Mouse (Mus musculus) spleen, embryonic (tissue): ENCODE measurements around the gene Rpgrip1l.

Experiments used
- CTCF ChIA-PET: fragments of 350-600 bp; sonication (Branson Sonifier 250); formaldehyde crosslinking; loops from one replicate; lab custom pipeline; 2022; lab: Charles Lee

Gene Rpgrip1l

DNA sequence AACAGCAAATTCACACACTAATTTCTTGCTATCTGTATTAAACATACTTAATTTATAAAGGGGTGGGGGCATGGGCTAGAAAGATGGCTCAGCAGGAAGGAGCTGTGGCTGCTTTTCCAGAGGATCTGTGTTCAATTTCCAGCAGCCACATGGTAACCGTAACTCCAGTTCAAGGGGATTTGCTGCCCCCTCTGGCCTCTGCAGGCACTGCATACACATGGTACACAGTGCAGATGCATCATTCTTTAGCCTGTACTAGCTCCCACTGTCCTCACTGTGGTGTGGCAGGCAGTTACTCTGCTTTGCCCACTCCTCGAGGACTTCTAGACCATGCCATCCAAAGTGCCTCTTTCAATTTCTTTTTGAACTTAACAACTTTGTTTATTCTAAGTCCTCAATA lies 36.7 kb downstream of the Rpgrip1l start:
- CTCF ChIA-PET: interaction anchor here (0.6 kb wide), 1 partner anchor 91 kb away, joined by 5 read pairs; no protein-coding TSS in a partner anchor

DNA sequence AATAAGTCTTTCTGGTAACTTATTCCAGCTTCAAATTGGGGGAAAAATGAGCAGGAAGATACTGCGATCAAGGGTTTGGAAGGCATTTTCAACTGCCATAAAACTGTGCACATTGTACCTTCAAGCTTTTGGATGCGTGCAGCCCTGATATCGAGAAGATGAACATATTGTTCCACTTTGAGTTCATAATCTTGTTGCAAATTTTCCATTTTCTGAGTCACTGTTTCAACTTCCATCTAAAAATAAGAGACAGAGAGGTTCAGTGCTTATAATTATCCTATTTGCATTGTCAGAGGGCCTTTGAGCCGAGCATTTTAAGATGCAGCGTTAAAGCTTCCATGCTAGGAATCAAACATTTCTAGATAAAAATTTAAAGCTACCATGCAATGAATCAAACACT lies 39.6 kb downstream of the Rpgrip1l start:
- CTCF ChIA-PET: no interaction called here

DNA sequence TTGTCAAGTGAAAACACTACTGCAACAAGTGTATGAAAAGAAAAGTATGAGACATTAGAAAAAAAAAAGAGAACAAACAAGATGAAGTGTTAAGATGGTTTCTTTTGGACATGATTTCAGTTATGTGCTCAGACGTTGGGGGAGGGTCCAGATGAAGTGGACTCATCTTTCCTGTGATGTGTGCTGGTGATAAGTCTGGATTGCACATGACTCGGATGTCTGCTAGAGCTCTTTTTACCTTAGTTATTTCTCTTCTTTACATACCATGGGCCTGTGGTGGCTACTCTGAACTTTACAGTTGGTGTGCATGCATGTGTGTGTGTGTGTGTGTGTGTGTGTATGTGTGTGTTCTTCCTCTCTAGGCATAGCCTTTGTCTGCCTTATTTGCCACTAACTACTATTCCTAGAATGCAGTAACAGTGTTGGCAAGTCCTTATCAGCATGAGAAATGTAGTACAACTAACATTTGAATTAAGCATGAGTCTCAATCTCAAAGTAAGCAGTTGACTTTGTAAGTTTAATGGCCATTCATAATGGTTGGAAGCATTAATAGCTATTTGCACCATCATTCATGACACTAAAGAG lies 43.6 kb downstream of the Rpgrip1l start:
- CTCF ChIA-PET: no interaction called here

DNA sequence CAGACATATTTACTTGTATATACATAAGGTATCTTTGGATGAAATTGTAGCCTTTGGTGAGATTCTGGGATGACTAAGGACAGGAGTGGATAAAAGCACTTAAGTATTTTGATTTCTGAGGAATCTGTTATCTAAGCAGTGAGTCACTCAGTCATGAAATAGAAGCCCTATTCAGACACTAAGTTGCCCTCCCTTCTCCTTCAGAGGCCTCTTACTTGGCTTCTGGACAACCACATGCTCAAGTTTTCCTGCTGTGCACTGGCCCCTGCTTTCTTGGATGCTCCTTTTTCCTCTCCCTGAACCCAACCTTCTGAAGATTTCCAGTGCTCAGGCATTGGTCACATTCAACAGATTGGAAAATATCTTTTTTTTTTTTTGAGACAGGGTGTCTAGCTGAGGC lies 48.5 kb downstream of the Rpgrip1l start:
- CTCF ChIA-PET: no interaction called here

DNA sequence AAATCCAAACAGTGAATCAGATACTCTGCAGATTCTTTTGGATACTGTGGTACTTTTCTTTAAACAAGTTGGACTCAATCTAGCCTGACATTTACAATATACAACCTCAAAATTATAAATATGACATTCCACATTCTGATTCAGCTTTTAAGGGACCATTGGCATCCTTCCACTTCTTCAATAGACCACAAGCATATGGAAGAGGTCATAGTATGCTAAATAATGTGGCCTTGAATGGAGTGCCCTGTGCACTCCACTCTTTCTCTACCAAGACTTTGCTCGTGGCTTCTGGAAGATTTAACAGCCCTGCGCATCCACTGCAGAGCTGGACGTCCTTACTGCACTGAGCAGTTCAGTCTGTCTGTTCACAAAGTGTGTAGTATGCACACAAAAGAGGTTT lies 49.1 kb downstream of the Rpgrip1l start:
- CTCF ChIA-PET: no interaction called here

DNA sequence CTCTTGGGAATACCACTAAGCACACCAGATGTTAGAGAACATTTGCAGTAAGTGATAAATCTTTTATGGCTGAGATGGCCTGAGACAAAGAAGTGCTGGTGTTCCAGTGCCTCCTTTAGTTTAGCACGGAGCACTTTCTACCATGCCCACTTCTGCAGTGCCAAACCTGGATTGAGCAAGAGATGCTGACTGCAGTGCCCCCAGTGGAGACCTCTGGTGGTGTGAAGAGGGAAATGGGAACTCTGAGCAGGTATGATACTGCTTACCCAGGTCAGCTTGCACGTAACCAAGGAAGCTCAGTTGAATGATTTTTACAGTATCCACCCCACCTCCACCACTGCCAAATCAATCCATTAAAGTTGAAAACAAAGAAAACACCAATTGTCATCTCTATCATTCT lies 51.5 kb downstream of the Rpgrip1l start:
- CTCF ChIA-PET: interaction anchor here (0.6 kb wide), 1 partner anchor 1565 kb away, joined by 4 read pairs; no protein-coding TSS in a partner anchor

DNA sequence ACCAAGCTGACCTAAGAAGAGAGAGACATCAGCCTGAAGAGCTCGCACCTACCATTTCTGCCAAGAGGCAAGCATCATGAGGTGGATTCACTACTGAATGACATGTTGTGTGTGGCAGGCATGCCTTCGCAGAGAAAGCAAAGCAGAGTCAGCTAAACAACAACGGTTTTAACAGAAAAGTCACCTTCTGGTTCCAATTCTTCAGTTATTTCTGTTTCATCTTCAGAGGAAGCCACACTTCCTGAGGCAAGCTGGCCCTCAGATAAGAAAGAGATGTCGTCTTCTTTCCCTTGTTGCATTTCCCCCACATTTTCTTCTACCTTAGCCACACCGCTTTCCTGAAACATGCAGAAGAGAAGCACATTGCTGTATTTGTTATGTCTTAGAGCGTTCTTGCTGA lies 62.1 kb downstream of the Rpgrip1l start:
- CTCF ChIA-PET: no interaction called here

DNA sequence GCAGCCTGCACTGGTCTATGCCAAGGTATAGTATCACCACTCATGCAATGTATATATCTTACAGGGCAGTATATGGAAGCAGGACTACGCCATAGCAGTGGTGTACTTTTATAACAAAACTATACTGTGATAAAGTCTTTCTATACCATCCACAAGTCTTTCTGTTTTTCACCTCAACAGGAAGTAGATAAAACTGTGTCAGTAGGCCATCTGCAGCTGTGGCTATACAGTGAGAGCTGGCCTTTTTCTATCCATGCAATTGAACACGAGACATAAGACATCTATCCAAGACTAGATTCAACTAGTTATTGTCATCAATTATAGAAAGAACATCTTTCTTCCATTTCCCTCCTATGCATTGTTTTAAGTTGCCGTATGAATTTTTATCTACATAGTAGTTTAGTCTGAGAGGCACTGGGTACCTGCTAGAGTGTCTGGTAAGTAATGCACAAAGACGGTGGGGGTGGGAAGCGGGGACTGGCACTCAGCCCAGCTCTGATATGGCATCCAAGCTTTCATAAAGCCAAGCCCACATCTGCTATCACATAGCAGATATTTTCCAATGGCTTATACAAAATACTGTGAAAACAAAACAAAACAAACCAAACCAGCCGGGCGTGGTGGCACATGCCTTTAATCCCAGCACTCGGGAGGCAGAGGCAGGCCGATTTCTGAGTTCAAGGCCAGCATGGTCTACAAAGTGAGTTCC lies 63.1 kb downstream of the Rpgrip1l start:
- CTCF ChIA-PET: no interaction called here

DNA sequence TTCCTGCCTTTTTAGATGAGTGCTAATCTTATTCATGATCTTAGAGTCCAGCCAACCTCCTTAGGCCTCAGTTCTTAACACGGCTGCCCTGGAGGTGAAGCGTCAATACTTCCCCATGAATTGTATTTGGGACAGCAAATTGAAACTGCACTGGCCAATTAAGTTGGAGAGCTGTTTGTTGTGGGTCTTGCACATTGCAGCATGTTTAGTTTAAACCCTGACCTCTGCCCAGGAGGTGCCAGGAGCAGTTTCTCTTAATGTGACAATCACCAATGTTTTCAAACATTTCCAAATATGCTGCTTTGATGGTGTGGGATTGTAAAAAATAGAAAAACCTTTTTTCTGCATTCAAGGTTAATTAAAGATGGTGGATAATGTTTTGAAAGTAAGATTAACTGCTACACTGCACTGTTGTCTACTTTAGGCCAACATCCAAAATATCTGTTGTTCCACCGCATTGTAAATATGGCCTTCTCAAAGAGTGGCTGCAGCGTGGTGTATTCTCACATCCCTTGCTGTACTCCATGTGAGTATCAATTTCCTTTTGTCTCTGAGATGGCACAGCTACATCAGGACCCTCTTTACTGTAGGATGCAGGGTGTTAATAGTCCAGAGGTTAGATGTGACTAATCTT lies 67.1 kb downstream of the Rpgrip1l start:
- CTCF ChIA-PET: no interaction called here

DNA sequence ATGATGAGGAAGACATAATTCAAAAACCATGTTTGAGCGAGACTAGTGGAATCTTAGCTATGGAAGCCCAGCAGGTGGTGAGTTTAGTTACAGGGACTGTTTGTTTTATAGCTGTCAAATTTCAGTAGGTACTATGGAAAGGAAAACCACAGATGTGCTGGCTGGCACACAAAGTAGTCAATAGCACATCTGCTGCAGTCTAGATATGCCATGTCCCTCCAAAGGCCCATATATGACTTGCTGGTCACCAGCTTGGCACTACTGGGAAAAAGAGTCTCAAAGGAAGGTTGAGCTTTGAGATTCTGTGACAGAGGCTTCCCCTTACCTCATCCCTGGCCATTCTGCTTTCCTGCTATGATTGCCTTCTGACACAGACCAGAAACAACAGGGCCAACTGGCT lies 70.3 kb downstream of the Rpgrip1l start:
- CTCF ChIA-PET: no interaction called here

DNA sequence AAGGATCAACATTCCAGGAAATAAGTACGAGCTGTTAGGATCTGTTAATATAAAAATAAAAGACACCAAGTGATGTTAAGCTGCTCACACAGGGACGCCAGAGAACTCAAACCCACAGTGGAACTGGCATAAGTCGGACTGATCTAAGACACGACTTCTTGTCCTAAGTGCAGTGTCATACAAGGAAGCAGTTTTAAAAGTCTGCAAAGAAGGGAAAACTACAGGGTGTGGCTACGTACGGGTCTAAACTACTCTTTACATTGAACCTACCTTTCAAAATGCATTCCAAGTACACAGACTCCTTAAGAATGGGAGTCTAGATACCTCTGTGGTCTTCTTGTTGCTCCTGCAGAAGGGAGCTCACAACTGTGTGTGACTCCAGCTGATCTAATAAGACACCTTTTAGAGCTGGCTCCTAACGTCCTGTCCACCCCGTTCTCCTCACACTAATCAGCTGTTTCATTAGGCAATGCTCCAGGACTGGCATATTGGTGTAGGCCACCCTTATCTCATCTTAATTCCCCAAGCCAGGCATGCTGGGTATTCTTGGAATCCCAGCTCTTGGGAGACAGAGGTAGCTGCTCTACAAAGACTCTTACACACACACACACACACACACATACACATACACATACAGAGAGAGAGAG lies 71.1 kb downstream of the Rpgrip1l start:
- CTCF ChIA-PET: no interaction called here

DNA sequence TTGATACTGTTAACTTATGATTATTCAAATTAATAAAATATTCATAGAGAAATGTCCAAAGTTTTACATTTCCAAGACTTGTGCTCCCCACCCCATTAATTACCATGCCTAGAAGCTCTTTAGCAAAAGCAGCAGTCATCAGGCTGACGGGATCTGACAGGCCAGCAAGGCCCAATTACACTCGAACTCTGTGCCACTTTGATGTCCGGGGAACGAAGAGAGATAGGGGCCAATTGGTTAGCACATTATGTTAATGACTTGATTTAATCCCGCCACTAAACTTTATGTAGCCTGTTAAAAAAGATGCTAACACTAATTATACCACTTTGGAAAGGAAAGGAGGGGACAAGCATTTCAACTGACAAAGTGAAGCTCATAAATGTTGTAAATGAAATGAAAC lies 71.7 kb downstream of the Rpgrip1l start:
- CTCF ChIA-PET: no interaction called here

DNA sequence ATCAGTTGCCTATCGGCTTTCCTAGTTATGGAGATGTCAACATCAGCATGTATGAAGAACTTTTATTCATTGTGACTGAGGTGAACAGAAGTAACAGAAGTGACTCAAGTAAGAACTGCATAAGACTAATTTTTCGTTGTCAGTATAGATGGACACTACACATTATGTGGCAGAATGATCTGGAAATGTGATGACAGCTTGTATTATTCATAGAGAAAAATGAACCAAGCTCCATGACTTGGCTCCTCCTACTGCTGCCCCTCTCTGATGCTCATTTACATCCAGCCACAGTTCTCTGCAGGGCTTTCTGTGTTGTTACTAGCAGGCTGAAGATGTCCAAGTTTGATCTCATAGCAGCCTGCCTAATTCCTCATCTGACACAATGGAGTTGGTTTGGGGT lies 75.9 kb downstream of the Rpgrip1l start:
- CTCF ChIA-PET: no interaction called here

DNA sequence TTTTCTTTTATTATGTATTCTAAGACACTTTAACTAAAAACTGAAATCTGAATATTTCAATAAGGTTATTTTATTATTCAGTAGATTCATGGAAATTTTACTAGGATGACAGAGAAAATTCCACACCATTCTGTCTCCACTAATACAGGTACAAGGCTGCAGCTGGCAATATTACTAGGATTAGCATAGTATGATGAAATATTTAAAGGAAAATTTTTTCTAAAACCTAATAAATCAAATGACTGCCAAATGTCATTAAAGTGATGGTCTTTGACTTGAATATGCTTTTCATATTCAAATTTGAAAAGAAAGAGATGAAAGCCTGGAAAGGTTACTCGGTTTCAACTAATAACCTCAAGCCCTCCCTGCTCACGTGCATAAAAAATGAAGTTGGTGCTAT lies 79.0 kb downstream of the Rpgrip1l start:
- CTCF ChIA-PET: no interaction called here

DNA sequence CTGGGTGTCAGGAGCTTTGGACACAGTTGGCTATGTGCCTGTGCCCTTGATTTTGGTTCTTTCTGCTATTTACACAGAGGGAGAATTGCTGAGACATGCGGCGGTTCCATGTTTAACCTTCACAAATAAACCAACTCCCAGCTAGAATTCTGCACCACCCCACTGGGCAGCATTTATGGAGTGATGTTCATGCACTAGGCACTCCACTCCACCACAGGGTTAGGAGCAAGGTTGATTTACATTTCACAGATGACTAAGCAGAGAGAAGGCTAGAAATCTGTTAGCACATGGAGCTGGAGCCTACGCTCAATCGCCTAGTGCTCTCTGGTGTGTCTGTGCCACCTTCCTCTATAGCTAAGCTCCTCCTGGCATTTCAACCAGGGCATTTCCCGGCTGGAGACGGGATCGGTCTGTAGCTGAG lies 85.6 kb downstream of the Rpgrip1l start:
- CTCF ChIA-PET: no interaction called here

DNA sequence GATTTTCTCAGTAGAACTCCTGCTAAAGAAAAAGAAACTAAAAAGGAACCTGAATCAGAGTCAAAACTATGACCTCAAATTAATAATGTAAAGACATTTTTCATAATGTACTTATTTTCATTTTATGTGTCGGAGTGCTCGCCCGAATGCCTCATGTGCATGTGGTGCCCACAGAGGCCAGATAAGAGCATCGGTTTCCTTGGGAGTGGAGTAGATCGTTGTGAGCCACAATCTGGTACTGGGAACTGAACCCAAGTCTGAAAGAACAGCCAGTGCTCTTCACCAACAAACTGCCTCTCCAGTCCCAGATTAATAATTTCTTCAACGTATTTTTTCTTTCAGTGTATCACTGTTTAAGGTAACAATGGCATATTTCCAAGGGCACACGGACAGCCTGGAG lies 88.8 kb downstream of the Rpgrip1l start:
- CTCF ChIA-PET: no interaction called here

DNA sequence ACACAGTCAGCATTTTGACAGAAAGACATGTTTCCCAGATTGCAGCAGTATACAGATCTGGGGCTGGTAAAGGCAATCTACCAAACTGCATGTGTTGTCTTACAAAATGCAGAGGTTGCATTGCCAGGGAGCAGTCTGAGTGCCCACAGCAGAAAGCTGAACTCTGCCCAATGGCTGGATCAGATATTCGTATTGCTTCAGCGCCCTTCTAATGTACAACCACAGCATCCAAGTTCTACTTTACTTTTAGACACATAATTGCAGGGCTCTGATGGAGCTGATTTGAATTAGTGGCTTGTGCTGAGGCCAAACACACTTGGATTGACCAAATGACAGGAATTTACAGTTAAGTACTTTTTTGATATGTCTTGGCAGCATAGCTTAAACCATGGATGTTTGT lies 91.2 kb downstream of the Rpgrip1l start:
- CTCF ChIA-PET: no interaction called here

DNA sequence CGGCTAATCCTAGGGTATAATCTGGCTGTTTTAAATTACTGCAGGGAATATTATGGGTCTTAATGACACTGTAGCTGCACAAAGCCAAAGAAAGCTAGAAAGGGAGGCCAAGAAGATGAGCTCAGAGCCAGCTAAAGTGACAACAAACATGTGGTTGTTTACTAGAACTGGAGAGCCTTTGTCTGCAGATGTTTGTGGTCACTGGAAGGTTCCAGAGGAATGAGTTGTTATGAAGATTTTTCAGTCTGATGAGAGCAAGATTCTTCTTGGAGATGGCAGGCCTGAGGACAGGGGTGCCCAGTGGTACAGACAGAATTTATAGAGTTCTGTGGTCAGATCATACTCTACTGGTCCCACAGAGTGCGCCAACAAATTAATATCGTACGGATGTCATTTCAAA lies 94.8 kb downstream of the Rpgrip1l start:
- CTCF ChIA-PET: no interaction called here

DNA sequence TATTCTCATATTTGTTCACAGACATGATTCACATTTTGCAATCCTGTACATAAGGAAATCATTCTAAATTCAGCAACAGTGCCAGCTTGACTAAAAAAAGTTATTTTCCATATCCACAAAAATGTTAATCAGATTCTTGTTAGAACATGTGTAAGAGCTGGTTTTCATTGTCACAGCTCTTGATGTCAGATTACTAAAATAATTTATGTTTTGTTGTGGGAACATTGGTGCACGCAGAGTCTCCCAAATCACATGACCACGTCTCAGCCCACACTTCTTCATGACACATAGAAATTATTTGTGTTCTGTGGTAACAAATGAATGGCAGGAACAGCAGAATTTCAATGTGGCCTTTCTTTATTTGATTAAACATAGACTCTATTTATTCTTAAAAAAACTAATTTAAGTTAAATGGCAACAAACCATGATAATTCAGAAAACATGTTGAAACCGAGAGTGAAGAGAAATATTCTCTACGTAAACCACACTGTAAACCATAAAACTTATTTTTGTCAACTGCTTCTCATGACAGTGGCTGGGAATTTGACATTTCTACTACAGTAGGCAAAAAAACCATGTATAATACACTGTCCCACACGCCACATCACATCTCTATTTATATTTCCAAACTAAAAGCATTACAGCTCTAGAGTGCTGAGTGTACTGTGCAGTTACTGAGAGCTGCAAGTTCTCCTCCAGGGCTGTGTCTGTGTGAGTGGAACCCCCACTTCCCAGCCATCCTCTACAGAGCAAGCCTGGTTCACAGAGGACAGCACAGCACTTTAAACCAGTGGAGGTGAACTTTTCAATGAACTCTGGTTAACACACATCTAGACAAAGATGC lies 95.8 kb downstream of the Rpgrip1l start:
- CTCF ChIA-PET: no interaction called here

DNA sequence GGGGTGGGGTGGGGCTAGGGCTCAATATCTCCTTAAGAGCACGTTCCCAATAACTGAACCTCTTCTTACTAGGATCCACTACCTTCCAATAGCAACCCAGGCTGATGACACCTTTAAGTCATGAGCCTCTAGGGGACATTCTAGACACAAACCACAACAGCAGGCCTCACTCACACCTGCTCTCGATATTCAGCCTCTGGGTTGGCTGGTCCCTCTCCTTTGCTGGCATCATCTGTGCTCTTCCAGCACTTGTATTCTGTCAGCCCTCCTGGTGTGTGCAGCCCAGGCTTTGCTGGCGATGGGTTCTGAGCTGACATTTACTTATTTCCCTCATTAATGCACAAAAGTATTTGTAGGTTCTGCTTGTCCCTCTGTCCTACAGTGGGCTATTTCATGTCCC lies 98.8 kb downstream of the Rpgrip1l start:
- CTCF ChIA-PET: no interaction called here

DNA sequence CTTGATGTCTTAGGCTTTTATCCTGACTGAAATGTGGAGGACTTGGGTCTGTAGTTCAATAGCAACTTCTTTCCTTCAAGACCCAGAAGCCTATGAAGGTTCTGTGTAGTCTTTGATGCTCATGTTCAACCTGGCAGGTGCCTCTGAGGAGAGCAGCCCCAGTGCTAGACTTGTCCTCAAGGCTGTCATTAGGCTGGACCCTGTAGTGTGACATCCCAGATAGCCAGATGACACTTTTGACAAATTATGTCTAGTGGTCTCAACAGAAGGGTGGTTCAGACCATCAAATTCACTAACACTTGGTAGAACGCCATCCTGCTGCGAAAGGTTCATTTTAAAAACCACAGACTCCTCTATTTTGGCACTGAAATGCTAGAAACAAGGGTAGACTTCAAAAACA lies 100.1 kb downstream of the Rpgrip1l start:
- CTCF ChIA-PET: no interaction called here

DNA sequence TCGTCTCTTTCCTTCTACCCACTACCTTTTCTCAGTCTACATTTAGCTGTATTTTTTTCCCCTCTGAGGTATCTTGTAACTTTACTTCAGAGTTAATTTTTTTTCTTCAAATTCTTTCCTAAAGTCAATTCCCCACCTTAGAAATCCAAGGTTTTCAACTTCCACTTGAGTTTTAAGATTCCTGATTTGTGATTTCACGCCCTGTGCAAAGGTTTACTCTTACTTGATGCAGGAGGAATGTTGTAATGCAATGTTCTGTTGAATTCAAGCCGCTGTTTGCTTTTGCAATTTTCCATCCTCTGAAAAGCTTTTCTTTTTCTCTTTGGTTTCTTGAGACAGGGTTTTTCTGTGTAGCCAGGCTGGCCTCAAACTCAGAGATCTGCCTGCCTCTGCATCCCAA lies 103.4 kb downstream of the Rpgrip1l start:
- CTCF ChIA-PET: no interaction called here
